Mouse (Mus musculus) retina, postnatal 1 day (tissue): ENCODE measurements at regions not wholly inside any gene's neighbourhood (a gene's known extent, or its start where the extent isn't known, plus 50 kb on each side); places are given as distances from the start of the nearest gene placed in this dataset.
A peak's percentile ranks its signal among the peaks of the same experiment; 100 is the strongest.

ENCODE experiments used
- DNase-seq: peaks from one replicate; pipeline ENCODE4 v3.0.0-alpha.2; 2012

- no peak for DNase-seq
Measured at GRCm38 (mm10) chr16:52988852-52989397, 535.1 kb upstream of the Alcam start.

- DNase-seq: no peak
Measured at GRCm38 (mm10) chr16:52984336-52984735, 530.5 kb upstream of the Alcam start.

- DNase-seq: no peak
Measured at GRCm38 (mm10) chr16:52980995-52981394, 527.1 kb upstream of the Alcam start.

DNA sequence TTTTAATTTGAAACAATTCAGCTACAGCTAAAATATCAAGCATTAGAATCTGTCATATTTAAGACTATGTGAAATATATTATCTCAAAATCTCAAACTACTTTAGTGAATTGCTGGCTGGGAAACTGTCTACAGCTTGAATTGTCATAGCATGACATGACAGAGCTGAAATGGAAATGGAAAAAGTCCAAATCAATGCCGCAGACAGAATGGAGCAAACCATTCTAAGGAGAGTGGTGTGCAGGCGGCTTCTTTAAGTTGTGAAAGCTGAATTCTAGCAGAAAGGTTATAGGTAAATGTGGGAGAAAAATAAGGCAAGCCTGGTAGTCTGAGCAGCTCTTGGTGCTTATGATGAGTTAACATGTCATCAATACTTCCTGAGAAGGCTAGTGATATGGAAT is 518.9 kb upstream of the Alcam start:
- DNase-seq: no peak

DNA sequence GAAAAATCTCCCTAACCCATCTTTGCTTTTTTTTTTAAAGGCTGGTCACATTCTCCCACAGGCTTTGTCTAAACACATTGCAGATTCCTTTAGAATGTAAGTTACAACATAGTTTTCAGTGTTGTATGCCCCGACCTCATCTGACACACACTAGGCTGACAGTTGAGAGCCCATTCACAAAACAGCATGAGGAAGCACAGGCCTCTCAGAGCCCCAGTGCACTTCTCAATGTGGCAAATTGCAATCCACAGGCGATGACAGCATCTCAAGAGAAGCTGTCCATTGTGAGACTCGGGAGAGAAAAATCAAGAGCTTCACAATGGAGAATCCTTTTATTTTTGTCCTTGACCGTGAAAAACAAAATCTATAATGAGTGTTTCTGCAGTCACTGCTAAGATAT is 493.8 kb upstream of the Alcam start:
- DNase-seq: peak; percentile 3

GRCm38 (mm10) chr16:52934749-52935148 is 480.9 kb upstream of the Alcam start:
- no peak for DNase-seq

DNA sequence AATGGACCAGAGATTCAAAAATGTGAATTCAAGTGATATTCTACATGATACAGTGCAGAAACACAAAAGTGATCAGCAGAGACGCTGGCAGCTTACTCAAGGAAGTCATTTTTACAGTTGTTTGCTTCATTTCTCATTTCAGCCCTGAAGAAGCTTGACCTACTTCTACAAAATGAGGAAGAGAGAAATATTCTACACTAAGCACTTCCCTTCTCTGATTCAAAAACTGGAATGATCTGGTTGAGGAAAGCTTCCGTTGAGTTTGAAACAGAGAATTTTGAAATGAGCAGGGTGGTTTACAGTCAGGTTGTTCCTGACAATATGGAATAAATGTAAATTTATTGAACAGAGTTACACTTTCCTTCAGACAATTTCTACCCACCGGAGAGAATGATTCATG is 478.1 kb upstream of the Alcam start:
- DNase-seq: no peak

DNA sequence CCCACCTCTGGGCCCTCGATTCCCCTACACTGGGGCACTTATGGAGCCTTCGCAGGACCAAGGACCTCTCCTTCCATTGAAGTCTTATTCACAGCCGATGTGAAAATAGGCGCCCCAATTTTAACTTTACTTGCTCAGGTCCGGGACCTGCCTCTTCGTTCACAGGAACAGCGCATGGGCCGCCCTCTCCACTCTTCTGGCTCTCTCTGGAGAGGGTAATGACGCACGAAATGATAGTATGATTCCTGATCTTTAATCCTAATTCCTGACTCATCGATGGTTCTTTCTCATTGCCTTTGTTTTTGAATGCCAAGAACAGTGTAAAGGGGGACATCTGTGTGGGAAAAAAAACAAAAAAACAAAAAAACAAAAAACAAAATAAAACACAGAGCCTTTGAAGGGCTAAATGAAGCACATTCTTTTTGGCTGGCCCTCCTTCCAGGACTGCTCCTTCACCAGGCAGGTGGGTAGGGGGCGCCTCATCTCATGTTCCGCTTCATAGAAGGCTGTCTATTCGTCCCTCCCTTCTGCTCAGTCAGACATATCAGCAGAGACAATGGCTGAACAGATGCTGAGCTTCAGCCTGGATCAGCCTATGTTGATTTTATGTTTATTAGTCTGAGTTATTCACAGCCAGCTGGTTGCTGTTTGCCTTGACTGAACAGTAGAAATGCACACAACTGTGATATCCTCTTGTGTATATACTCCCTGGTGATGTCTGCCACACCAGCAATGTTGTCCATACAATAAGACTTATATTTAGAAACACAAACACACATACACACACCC is 438.8 kb upstream of the Alcam start:
- peak; percentile 52 for DNase-seq

GRCm38 (mm10) chr16:52879463-52880114 is 425.7 kb upstream of the Alcam start:
- DNase-seq: no peak

DNA sequence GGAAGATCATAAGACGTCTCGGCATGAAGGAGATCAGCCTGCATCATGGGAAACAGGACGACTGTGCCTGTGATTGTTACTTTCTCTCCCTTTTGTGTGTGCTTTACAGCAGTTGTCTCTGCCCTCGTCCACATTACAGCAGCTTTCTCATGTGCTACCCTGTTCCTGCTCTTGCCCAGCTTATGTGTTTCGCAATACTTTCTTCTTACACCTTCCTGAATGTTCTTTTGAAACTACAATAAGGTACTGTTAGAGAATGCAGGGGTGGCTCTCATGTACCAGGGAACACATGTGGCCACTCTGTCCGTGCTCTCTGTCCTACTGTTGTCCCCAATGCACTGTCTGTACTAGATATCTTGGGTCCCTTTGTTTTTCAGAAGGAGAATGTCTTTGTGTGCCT is 414.0 kb upstream of the Alcam start:
- no peak for DNase-seq

DNA sequence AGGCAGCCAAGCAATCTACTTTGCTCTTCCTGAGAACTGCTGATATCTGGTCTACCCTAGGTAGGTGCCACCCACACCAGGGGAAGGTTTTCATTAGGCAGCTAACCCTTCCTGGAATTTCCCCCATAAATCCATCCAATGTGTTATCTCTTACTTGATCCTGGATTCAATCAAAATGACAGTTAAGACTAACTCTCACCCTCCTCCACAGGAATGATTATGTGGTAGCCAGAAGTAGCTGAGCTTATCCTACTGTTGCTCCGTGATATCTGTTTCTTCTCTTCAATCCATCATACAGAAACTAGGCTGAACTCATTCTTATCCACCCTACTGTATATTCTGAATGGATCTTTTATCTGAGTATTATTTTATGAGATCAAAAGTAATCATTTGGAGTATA is 409.7 kb upstream of the Alcam start:
- no peak for DNase-seq

DNA sequence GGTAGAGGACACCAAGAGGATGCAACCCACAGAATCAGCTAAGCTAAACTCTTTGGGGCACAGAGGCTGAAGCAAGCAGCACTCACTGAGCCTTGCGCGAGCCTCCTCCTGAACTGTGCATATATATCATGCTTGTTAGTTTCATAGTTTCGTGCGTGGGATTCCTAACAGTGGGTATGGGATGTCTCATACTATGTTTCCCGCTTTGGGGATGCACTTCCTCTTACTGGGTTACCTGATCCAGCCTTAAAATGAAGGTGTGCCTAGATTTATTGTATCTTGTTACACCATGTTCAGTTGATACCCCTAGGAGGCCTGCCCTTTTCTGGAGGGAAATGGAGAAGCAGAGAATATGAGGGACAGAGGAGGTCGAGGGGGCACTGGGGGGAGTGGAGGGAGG is 407.4 kb upstream of the Alcam start:
- no peak for DNase-seq

GRCm38 (mm10) chr16:52858441-52859209 is 404.8 kb upstream of the Alcam start:
- DNase-seq: no peak

- no peak for DNase-seq
Measured at GRCm38 (mm10) chr16:52851129-52851528, 397.3 kb upstream of the Alcam start.

DNA sequence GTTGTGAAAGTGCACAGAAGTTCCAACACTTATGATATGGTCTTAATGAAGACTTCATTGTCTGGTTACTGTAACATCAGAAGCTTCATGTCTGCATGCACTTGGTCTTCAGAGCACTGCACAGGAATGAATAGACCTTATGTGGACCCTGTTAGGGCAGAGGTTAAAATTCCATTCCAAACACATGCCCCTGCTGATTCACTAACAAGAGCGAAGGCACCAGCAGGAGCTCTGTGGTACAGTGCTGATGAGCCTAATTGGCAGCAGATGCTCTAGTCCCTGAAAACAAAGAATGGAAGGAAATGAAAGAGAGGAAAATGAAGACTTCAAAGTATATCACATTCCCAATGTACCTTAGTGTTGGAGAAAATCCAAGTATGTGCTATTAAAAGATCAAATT is 365.1 kb upstream of the Alcam start:
- DNase-seq: peak; percentile 21

DNA sequence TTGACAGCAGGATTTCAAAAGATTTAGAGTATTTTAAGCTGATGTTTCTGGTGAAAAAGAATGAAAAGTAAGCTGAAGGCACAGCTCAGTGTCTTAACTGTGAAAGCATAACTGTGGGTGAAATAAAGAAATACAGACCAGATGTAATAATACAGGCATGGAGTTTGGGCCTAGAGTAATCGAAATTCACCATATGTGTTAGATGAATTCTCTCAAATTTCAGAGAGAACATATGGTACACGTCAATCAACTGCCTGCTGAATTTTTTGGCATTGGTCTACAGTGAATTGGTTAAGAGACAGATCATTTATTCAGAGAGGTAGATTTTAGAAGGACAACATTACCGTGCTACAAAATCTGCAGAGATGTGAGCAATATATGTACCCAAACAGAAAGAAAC is 357.3 kb upstream of the Alcam start:
- DNase-seq: no peak

DNA sequence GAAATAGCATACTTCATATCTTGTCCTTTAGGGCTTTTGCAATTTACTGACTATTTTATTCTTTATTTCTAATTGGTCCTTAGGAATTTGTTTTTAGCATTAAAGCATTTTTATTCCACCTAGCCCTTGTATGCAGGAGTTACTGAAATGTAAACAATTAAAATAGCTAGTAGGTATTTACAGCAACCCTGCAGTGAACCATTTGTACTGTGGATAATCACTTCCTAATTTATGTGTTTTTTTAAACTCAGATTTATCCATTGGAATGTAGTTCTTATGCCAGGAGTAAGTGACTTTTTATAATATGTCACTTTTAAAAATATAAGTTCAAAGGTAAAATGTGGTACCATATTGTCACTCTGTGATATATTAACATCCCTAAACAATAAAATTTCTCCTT is 350.5 kb upstream of the Alcam start:
- no peak for DNase-seq

GRCm38 (mm10) chr16:52799715-52800392 is 346.0 kb upstream of the Alcam start:
- DNase-seq: no peak

GRCm38 (mm10) chr16:52795184-52795583 is 341.3 kb upstream of the Alcam start:
- DNase-seq: no peak

DNA sequence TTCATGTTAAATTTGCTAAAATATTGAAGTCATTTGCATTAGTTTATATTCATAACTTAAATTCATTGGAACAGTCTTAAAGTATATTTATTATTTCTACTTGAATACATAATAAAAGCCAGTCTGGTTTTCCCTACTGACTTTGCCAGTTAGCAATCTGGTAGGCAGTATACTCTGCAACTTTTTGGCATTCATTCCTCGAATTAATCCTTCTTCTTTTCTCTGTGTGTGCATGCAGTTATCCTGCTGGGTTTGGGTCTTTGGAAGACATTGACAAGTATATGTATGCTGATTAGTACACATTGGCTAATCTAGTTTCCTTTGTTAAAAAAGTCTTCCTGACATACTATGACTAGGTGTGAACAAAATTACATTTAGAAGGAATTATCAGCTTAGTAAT is 336.1 kb upstream of the Alcam start:
- DNase-seq: no peak

- DNase-seq: no peak
Measured at GRCm38 (mm10) chr16:52747744-52748143, 293.9 kb upstream of the Alcam start.

DNA sequence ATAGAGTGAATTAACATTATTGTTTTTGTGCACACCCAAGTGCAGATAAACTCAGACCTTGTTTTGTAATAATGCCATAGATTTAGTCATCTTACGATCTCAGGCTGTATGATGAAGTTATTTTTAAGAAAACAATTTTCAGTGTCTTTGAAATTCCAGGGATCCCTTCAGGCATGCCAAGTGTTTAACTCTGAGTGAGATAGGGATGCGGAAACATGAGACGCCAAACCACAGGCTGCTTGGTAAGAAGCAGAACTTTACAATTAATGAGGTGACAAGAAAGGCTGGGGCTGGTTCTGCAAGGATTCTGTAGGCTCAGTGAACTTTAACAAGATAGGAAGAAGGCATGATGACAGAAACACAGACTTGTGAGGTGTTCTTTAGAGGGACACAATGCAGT is 292.3 kb upstream of the Alcam start:
- DNase-seq: no peak

GRCm38 (mm10) chr16:52744720-52745119 is 290.8 kb upstream of the Alcam start:
- DNase-seq: peak; percentile 6
